Mouse (Mus musculus): ENCODE measurements around the gene Fmn2. TPM values are rescaled to one million over a fixed set of nuclear protein-coding genes. Genes with fewer than 3 reads are reported as not detected.

Fmn2 gene
- total RNA-seq, 2 experiments from 2014 or later = 0.42 TPM; not detected in 1

- ATAC-seq (replicated peaks; ENCODE audit: low FRiP score, poor library complexity, severe bottlenecking) = no peak
These were observed 246.9 kb downstream of the Fmn2 start for GRCm38 (mm10) chr1:174748520-174748919.

GRCm38 (mm10) chr1:174750893-174751461 is 249.4 kb downstream of the Fmn2 start:
- ATAC-seq (replicated peaks; ENCODE audit: low FRiP score, poor library complexity, severe bottlenecking) = no peak

GRCm38 (mm10) chr1:174759354-174759753 is 257.7 kb downstream of the Fmn2 start:
- no peak for ATAC-seq (replicated peaks; ENCODE audit: low FRiP score, poor library complexity, severe bottlenecking)

- ATAC-seq (replicated peaks; ENCODE audit: low FRiP score, poor library complexity, severe bottlenecking) = no peak
These were observed 264.1 kb downstream of the Fmn2 start for GRCm38 (mm10) chr1:174765757-174766156.

GRCm38 (mm10) chr1:174766852-174767251 is 265.2 kb downstream of the Fmn2 start:
- no peak for ATAC-seq (replicated peaks; ENCODE audit: low FRiP score, poor library complexity, severe bottlenecking)

GRCm38 (mm10) chr1:174771871-174772281 is 270.3 kb downstream of the Fmn2 start:
- ATAC-seq (replicated peaks; ENCODE audit: low FRiP score, poor library complexity, severe bottlenecking) = no peak

GRCm38 (mm10) chr1:174781037-174781436 is 279.4 kb downstream of the Fmn2 start:
- ATAC-seq (replicated peaks; ENCODE audit: low FRiP score, poor library complexity, severe bottlenecking) = no peak

- ATAC-seq (replicated peaks; ENCODE audit: low FRiP score, poor library complexity, severe bottlenecking) = no peak
These were observed 287.0 kb downstream of the Fmn2 start for GRCm38 (mm10) chr1:174788617-174789016.

GRCm38 (mm10) chr1:174811846-174812245 is 310.2 kb downstream of the Fmn2 start:
- ATAC-seq (replicated peaks; ENCODE audit: low FRiP score, poor library complexity, severe bottlenecking) = no peak

GRCm38 (mm10) chr1:174826562-174826961 is 324.9 kb downstream of the Fmn2 start:
- ATAC-seq (replicated peaks; ENCODE audit: low FRiP score, poor library complexity, severe bottlenecking) = no peak

GRCm38 (mm10) chr1:174836861-174837260 is 335.2 kb downstream of the Fmn2 start:
- ATAC-seq (replicated peaks; ENCODE audit: low FRiP score, poor library complexity, severe bottlenecking) = no peak

- ATAC-seq (replicated peaks; ENCODE audit: low FRiP score, poor library complexity, severe bottlenecking) = no peak
These were observed 343.2 kb downstream of the Fmn2 start for GRCm38 (mm10) chr1:174844786-174845185.

GRCm38 (mm10) chr1:174856188-174856587 is 354.6 kb downstream of the Fmn2 start:
- ATAC-seq (replicated peaks; ENCODE audit: low FRiP score, poor library complexity, severe bottlenecking) = no peak

- no peak for ATAC-seq (replicated peaks; ENCODE audit: low FRiP score, poor library complexity, severe bottlenecking)
These were observed 358.9 kb downstream of the Fmn2 start for GRCm38 (mm10) chr1:174860407-174861118.

Other genes with a start within 250 kb of the Fmn2 start
- gene Olfr419, start 249.8 kb upstream of the Fmn2 start, total RNA-seq (2015; ENCODE audit: low replicate concordance) = not detected in 2 replicates
- gene Olfr419, start 249.8 kb upstream of the Fmn2 start, total RNA-seq (2017; ENCODE audit: low replicate concordance) = 0.90 and 1.7 TPM in 2 replicates
- gene Mptx1, start 171.3 kb upstream of the Fmn2 start, total RNA-seq (2015; ENCODE audit: low replicate concordance) = not detected in 2 replicates
- gene Mptx1, start 171.3 kb upstream of the Fmn2 start, total RNA-seq (2017; ENCODE audit: low replicate concordance) = not detected in 2 replicates
- gene Olfr417, start 136.7 kb upstream of the Fmn2 start, total RNA-seq (2015; ENCODE audit: low replicate concordance) = not detected in 2 replicates
- gene Olfr417, start 136.7 kb upstream of the Fmn2 start, total RNA-seq (2017; ENCODE audit: low replicate concordance) = 1.3 TPM in 1 of 2 replicates, not detected in the other
- gene Olfr248, start 110.8 kb upstream of the Fmn2 start, total RNA-seq (2015; ENCODE audit: low replicate concordance) = not detected in 2 replicates
- gene Olfr248, start 110.8 kb upstream of the Fmn2 start, total RNA-seq (2017; ENCODE audit: low replicate concordance) = not detected in 2 replicates
- not detected in 2 replicates for gene Olfr414, start 77.8 kb upstream of the Fmn2 start, total RNA-seq (2015; ENCODE audit: low replicate concordance)
- gene Olfr414, start 77.8 kb upstream of the Fmn2 start, total RNA-seq (2017; ENCODE audit: low replicate concordance) = not detected in 2 replicates
- not detected in 2 replicates for gene Olfr220, start 59.7 kb upstream of the Fmn2 start, total RNA-seq (2015; ENCODE audit: low replicate concordance)
- gene Olfr220, start 59.7 kb upstream of the Fmn2 start, total RNA-seq (2017; ENCODE audit: low replicate concordance) = not detected in 2 replicates